Mouse (Mus musculus) intestine, embryonic 15.5 days (tissue): ENCODE data around the gene Ncoa3. TPM values are rescaled to one million over a fixed set of nuclear protein-coding genes. Genes with fewer than 3 reads are reported as not detected.
A peak's percentile ranks its signal among the peaks of the same experiment; 100 is the strongest.

Experiments used
- ATAC-seq: fragments of 200-750 bp; cut with Nextera tagmentation; 2 replicates; pipeline ENCODE4 v1.8.0; 2017; ENCODE audit warnings: moderate TSS enrichment, moderate library complexity
- H3K27ac ChIP-seq: fragments of 300-500 bp; sonication (generic); 2 replicates; pipeline ENCODE4 v1.5.1; 2015; ENCODE audit warnings: mild to moderate bottlenecking, inconsistent platforms
- H3K27me3 ChIP-seq: fragments of 300-500 bp; sonication (generic); replicated peaks from 2 replicates; pipeline ENCODE4 v1.6.1; 2015; ENCODE audit warnings: inconsistent platforms
- H3K36me3 ChIP-seq: fragments of 300-500 bp; sonication (generic); 2 replicates; pipeline ENCODE4 v1.6.1; 2015; ENCODE audit warnings: inconsistent platforms
- H3K4me1 ChIP-seq: fragments of 300-500 bp; sonication (generic); replicated peaks from 2 replicates; pipeline ENCODE4 v1.6.1; 2015; ENCODE audit warnings: inconsistent platforms
- H3K4me2 ChIP-seq: fragments of 300-500 bp; sonication (generic); replicated peaks from 2 replicates; pipeline ENCODE4 v1.6.1; 2015; ENCODE audit warnings: mild to moderate bottlenecking, inconsistent platforms
- H3K4me3 ChIP-seq: fragments of 300-500 bp; sonication (generic); replicated peaks from 2 replicates; pipeline ENCODE4 v1.5.1; 2015; ENCODE audit warnings: inconsistent platforms
- H3K9ac ChIP-seq: fragments of 300-500 bp; sonication (generic); 2 replicates; pipeline ENCODE4 v1.6.1; 2015; ENCODE audit warnings: inconsistent platforms
- H3K9me3 ChIP-seq: fragments of 300-500 bp; sonication (generic); 2 replicates; pipeline ENCODE4 v1.6.1; 2016; ENCODE audit warnings: inconsistent platforms
- whole genome bisulfite sequencing: fragments of 180-500 bp; shearing (Covaris S2); methylation state at CpG from one replicate; pipeline ENCODE4 v1.1.7; 2015; 5-methylcytosine and 5-hydroxymethylcytosine counted together
- polyA plus RNA-seq: library from polyadenylated mRNA; unstranded; fragments of >200 nt; fragmentation: Nextera tagmentation; extraction: Ambion mirVana; gene quantifications from 2 replicates; pipeline ENCODE4 v1.2.1, GENCODE M21; 2015

Gene Ncoa3
- polyA plus RNA-seq, 1 experiment from 2014 or later: 10.8 TPM

DNA sequence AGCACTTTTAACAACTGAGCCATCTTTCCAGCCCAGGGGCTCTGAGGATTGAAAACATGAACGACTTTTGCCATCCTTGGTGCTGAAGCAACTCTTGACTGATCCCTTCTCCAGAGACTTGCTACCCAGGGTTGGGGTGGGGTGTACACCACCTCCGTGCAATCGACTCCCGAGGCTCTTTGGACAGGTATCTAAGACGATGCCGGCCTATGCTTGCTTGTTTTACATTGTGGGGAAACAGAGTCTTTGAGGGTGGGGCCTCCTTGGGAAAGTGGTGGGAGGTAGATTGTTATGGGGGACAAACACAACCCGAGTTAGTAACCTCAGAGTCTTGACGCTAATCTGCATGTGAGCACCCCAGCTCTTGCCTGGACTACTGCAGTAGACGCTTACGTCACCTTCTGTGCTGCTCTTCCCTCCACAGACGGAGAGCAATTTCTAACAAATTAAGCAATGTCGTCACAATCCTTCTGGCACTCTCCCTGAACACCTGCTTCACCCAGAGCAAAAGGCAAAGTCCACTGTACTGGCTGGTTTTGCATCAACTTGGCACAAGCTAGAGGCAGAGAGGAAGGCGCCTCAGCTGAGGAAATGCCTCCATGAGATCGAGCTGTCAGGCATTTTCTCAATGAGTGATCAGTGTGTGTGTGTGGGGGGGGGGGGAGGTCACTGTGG, 129.4 kb downstream of the Ncoa3 start:
- Histone ChIP-seq H3K4me2 (no peak overlapping the region), H3K9ac (no peak overlapping the region), H3K27me3 (no peaks in the 10 kb centered on the region), H3K4me3 (no peak overlapping the region), H3K27ac (no peak overlapping the region), H3K9me3 (no peaks in the 10 kb centered on the region), H3K36me3 (peaks cover 2% of the 10 kb centered on the region; the same call in 1 of the 2 replicates), H3K4me1 (peaks cover 18% of the 10 kb centered on the region)
- 71% methylated on average over 14 of the region's 14 CpGs for WGBS
- peak; percentile 65 for ATAC-seq

DNA sequence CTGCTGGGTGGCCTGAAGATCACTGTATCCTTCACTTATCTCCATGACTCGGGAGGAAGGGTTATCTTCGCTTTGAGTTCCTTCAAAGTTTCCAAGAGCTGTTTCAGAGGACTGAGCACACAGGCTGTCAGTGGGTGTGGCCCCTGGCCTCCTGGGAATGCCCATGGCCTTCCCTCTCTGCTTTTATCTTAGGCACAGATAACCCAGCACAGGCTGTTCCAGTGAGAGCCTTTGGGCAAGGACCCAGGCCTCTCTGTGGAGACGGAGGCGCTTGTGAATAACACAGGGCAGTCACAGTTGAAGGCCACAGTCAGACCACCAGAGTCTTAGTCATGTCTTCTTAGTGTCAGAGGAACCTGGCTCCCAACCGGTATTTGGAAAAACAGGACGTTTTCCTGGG, 130.3 kb downstream of the Ncoa3 start:
- 54% methylated on average over 6 of the region's 6 CpGs for WGBS

More for the DNA sequence above, 130.3 kb downstream of the Ncoa3 start:
- no peak overlapping the region for H3K4me2 ChIP-seq
- no peak overlapping the region; the same call in 1 of the 2 replicates for H3K27ac ChIP-seq
- no peak overlapping the region for H3K4me3 ChIP-seq
- H3K27me3 ChIP-seq: no peaks in the 10 kb centered on the region
- no peak overlapping the region for H3K9ac ChIP-seq
- H3K4me1 ChIP-seq: peaks cover 21% of the 10 kb centered on the region
- no peaks in the 10 kb centered on the region for H3K9me3 ChIP-seq
- H3K36me3 ChIP-seq: peaks cover 2% of the 10 kb centered on the region; the same call in 1 of the 2 replicates
- ATAC-seq: 0 out of 2 replicates have a peak, but pooled peaks have one; percentile 46

Other genes starting within 250 kb of the Ncoa3 start
- 64.7 and 66.2 TPM in 2 replicates for gene Zmynd8, start 93.6 kb upstream of the Ncoa3 start, polyA plus RNA-seq
- gene Sulf2, start 163.0 kb downstream of the Ncoa3 start, polyA plus RNA-seq: 100 and 106 TPM in 2 replicates